Mouse (Mus musculus) T-helper 17 cell (primary cell): ENCODE measurements at regions not wholly inside any gene's neighbourhood (a gene's known extent, or its start where the extent isn't known, plus 50 kb on each side); places are given as distances from the start of the nearest gene placed in this dataset.

Experiments used
- in situ Hi-C, 2 experiments: fragments of 300-600 bp; cut with MboI, MseI; formaldehyde crosslinking; loops; 1 replicate in 1 of 2; 2 replicates in 1 of 2; pipeline ENCODE4 v1.15.1; 2025; ENCODE audit warnings: high pct_unique_total_duplicates in 2 of 2

DNA sequence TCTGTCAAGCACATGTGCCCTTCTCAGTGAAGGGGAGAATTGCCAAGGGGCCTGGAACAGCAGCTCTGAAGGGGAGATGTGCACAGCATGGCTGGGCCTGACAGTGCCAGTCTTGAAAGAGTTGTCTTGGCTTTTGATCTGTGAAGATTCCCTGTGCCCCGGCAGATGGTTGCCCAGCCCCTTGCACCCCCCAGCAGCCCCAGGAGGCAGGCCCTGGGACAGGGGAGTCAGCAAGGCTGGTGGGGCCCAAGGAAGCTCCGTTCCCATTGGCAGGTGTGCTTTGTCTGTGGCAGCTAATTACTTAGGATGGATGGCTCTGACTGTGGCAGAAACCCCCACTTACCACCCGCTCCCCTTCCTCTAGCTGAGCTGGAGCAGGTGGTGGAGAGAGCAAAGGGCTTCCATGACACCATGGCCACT, 58.6 kb downstream of the Tspan17 start:
- in situ Hi-C loops: loop anchor here in 1 of 2 experiments (10.0 kb wide), 1 partner anchor 1137 kb away; no protein-coding TSS in a partner anchor

DNA sequence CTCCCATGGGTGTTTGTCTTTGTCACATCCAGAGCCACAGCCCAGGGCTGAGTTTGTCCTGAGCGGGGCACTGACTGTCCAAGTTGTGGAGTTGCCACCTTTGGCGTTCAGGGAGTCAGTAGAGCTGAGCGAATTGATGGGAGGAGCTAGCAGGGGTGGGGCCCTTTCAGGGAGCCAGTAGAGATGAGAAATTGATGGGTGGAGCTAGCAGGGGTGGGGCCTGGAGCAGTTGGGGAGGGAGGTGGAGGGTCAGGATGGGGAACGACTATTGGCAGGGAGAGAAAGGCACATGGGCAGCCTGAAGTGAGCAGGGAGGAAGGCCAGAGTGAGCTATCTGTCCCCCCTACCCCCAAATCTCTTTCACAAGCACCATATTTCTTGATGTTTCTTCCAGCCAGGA, 62.0 kb downstream of the Tspan17 start:
- in situ Hi-C loops: no loop called here

DNA sequence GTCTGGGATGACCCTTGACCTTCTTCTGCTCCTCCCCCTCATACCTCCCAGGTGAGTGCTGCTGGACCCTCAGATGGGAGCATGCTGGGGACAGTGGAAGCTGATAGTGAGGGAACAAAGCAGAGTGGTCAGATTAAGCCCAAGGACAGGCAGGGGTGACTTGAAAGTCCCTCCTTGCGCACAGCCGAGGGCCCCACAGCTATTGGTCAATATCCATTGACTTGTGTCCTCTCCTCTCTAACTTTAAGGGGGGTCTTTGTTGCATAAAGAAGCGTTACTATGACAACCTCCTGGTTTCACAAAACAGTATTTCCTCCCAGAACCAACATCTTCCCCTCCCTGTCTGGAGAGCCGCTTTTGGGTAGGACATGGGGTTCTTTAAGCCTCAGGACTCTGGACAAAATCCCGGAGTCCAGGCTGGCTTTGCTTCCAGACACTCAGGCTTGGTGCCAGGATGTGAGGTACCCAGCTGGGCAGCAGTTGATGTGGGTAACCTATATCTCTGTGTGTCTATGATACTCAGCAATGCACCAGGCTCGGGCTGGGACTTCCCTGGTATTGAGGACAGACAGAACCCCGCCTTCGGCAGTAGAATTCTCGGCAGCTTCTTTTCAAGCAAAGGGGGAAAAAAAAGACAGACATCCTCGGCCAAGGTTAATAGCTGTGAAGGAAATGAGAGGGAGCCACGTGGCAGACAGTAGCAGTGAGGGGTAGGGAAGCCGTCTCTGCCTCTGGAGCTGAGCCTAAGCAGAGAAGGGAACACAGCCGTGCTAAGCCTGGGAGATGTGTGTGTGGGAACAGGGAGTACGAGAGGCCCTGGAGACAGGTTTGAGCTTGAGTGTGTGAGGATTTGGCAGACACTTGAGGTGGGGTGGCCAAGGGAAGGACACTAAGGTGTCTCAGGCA, 66.4 kb downstream of the Tspan17 start:
- in situ Hi-C loops: no loop called here

GRCm38 (mm10) chr13:54862931-54863330, 73.8 kb downstream of the Tspan17 start:
- in situ Hi-C loops: no loop called here

- in situ Hi-C loops: no loop called here
Measured at GRCm38 (mm10) chr13:54864048-54864447, 74.9 kb downstream of the Tspan17 start.

DNA sequence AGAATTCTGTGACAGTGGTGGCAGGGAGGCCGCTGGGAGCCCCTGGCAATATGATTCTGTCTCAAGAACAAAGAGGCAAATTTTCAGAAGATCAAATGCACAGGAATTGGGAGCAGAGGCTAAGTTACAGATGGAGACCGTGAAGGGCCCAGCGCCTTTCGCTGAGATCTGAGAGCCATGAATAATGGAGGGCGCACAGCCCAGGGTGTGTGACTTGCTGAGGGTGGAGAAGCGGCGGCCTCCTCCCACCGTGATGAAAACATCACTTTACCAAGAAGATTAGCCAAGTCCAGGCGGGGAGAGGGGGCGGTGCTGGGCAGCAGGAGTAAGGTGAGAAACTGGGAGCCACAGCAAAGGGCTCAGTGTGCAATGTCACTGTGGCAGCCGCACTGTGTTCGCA, 77.2 kb upstream of the Unc5a start:
- in situ Hi-C loops: no loop called here

GRCm38 (mm10) chr13:54873882-54874281, 75.3 kb upstream of the Unc5a start:
- in situ Hi-C loops: no loop called here

DNA sequence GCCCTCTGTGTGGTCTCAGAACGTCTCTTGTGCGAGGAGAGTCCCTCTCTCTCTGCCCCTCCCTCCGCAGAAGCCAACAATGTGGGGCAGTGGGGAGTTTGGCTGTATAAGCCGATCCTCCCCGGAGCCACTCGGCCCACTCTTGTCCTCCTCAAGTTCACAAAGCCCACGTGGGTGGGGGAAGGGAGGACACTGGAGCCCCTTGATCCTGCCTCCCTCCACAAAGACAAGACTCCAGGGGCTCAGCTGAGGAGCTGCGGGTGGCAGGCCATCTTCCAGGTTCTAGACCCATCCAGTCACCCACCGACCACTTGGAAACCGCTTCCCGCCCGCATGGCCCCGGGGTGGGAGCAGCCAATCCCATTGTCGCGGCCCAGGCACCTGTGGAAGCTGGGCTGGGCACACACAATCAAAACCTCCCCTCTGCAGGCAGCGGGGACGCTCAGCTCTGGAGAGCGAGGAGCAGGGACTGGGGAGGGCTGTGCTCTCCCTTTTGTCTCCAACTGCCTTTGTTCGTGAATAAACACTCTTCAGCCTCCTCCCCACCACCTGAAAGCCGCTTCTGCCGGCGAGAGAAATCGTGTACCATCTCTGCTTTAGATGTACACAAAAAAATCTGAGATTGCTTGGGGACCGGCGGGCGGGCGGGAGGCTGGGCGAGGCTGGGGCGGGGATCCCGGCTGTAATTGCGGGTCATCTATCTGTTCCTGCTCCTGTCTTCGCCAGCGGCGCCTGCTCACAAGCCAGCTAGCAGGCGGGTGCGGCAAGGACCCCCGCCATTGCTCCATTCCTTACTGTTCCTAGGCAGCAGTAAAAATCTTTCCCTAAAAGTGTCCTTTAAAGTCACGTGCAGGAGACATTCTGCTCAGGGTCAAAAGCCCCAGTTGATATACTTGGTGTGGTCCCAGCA, 74.7 kb upstream of the Unc5a start:
- in situ Hi-C loops: no loop called here

GRCm38 (mm10) chr13:54876556-54876955, 72.7 kb upstream of the Unc5a start:
- in situ Hi-C loops: no loop called here

DNA sequence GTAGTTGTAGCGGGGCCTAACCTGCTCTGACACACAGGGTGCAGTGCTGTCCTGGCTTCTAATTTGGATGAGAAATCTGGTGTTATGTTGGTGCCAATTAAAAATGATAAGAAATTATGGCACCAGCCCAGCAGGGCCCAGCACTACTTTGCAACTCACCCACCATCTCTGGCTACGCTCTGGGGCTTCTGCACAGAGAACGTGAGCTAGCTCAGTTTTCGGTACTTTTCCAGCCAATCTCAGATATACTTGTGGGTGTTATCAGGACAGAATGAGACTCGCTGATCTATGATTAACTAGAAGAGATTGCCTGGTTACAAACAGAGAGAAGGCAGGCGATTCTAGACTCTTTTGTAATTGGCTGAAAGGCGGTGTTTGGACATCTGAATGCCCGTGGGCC, 71.6 kb upstream of the Unc5a start:
- in situ Hi-C loops: no loop called here

GRCm38 (mm10) chr13:54879325-54879724, 69.9 kb upstream of the Unc5a start:
- in situ Hi-C loops: no loop called here

DNA sequence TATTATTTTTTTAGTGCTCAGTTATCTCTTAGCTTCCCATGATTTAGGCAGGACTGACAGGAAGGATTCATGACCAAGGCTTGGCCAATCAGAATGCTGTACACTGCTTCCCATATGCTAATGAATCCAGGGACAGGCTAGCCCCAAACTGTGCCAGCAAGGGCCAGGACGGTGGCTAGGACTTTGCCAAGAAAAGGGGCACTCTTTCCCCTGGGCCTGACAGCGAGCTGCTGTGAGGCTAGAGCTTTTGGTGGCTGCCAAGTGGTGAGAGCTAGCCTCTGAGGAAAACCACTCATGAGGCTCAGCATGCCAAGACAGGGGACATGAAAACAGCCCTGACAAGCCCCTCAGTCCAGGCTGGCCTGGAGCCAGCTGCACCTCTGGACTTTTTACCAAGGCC, 69.0 kb upstream of the Unc5a start:
- in situ Hi-C loops: loop anchor here in 1 of 2 experiments (5.0 kb wide), 1 partner anchor 73 kb away; no protein-coding TSS in a partner anchor

DNA sequence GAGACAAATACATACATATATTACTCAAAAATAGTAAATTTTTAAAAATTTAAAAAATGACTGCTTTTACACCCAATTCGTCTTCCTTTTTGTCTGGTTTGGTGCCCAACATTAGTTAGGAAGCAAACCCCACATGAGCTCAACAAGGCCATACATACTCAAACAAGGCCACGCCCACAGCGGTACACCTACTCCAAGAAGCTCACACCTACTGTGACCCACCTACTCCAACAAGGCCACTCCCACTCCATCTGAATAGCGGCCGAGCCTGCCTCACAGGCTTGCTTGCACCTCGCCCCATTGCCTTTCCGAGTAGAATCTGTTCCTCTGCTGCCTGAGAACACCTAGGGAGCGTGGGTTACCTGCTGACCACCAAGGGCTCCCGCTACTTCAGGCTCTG, 66.4 kb upstream of the Unc5a start:
- in situ Hi-C loops: loop anchor here in 1 of 2 experiments (5.0 kb wide), 1 partner anchor 75 kb away; no protein-coding TSS in a partner anchor

DNA sequence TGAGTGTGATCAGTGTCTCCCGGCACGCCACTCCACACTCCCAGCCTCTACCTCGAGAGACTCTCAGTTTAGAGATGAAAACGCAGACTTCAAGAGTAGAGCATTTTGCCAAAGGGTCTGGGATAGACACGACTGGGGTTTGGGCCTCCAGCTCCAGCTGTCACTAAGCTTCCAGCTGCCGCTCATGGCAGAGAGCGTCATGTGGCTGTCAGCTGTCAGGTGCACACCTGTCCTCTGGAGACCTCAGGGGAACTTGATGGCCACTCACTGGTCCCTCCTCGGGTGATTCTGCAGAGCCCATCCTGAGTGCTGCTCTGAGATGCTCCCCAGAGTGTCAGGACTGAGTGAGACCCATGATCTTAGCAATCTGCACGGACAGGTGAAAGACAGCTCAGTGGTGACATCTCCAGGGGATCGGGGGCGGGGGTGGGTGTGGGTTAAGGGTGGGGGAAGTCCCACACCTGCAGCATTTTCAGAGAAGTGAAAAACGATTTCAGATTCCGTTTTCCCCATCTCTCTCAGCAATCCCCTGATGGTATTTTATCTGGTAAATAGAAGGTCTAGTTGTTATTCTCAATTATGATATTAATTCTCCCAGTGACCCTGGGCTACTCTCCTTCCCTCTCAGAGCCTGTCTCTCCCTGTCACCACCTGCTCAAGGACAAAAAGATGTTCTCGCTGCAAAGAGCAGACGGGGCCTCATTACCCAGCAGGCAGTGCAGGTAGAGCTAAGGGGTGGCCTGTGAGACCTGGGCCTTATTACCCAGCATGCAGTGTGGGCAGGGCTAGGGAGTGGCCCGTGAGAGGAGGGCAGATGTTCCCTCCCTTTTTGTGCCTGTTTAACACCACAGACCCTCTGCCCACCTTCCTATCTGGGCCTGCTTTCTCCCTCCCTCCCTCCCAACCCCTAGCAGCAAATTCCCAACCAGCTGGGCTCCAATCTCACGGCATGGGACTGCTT, 65.2 kb upstream of the Unc5a start:
- in situ Hi-C loops: loop anchor here in 1 of 2 experiments (5.0 kb wide), 1 partner anchor 77 kb away; no protein-coding TSS in a partner anchor

- in situ Hi-C loops: loop anchor here (5.0 kb wide), 2 partner anchors 78 to 88 kb away; no protein-coding TSS in a partner anchor
Measured at GRCm38 (mm10) chr13:54884709-54885460, 64.3 kb upstream of the Unc5a start.

DNA sequence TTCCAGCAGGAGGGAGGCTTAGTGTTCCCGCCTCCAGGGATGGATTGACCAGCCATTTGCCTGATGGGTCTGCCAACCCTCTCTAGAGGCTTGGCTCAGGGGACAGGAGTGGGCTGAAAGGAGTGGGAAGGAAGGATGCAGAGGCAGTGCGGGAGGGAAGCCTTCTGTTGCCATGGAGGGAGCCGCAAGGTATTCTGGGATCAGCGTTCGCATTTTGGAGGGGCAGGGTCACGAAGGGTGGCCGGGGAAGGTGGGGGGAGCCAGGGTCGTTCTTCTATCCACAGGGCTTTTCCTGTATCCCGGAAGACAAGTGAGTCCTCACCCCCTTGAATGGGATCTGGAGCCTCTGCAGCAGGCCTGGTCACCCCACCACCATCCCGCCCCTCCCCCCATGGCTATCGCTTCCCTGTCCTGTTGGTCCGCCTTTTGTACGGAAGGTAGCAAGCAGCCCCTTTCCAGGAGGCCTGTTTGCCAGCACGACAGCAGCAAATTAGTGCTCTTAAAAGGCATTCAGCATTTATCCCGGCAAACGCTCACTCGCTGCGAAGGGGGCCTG, 61.8 kb upstream of the Unc5a start:
- in situ Hi-C loops: loop anchor here in 1 of 2 experiments (5.0 kb wide), 1 partner anchor 90 kb away; no protein-coding TSS in a partner anchor

DNA sequence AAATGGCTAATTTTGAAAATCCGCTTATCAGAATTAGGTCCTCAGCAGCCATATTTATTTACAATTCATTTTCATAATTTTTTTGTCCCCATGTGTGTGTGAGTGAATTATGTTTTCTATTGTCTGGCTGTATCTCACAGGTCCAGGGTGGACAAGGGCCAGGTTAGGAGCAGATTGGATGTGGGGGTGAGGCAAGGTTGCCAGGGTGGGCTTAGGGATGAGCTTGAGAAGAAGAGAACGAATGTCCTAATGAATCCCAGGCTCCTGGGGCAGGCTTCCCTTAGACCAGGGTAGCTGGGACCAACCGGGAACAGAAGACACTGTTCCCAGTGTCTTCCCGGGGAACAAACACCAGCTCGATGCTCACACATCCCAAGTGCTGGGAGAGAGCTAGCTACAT, 61.2 kb upstream of the Unc5a start:
- in situ Hi-C loops: loop anchor here in 1 of 2 experiments (5.0 kb wide), 1 partner anchor 91 kb away; no protein-coding TSS in a partner anchor

DNA sequence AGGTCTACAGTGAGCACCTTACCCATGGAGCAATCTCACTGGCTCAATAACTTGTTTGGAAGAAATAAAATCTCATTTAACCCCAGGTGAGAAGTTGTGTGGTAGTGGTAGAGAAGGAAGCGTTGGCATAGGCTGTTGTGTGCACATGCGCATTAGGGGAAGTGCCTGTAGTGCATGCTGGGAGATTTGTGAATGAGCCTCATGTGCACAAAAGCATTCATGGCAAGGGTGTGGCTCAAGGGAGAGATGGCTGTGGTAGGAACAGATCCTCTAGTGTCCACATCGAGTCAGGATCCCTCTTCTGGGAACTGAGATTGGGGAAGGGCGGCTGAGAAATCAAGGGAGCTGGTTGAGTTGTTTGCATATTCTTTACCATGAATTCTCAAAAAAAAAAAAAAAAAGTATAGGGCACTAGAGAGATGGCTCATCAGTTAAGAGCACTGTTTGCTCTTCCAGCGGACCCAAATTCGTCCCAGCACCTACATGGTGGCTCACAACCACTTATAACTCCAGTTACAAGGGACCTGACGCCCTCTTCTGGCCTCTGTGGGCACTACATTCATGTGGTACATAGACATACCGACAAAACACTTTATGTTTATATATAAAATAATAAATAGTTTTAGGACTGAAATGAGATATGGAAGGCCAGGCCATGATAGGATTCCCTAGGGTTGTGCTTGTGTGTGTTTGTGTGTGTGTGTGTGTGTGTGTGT, 59.4 kb upstream of the Unc5a start:
- in situ Hi-C loops: loop anchor here in 1 of 2 experiments (5.0 kb wide), 1 partner anchor 93 kb away; no protein-coding TSS in a partner anchor

DNA sequence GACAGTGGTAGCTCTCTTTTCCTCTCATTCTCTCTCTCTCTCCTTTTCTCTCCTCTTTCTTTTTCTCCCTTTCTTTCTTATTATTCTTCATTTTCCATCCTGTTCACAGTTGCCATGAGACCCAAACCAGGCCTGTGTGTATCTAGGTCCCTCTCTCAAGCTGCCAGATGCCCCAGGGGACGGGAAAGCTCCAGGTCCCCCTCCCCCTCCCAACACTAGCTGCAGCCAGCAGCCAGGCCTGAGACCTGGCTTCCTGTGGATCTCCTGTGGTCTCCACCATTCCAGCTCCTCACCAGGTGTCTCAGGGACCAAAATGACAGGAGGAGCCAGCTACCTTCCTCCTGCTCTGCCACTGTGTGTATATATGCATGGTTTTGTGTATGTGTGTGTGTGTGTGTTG, 56.6 kb upstream of the Unc5a start:
- in situ Hi-C loops: no loop called here
